Mouse (Mus musculus) midbrain, embryonic 16.5 days (tissue): ENCODE data around the gene Lmntd1. TPM values are rescaled to one million over a fixed set of nuclear protein-coding genes. Genes with fewer than 3 reads are reported as not detected.
A peak's percentile ranks its signal among the peaks of the same experiment; 100 is the strongest.

ENCODE experiments used
- ATAC-seq: fragments of 200-750 bp; cut with Nextera tagmentation; 2 replicates; pipeline ENCODE4 v1.8.0; 2017; ENCODE audit warnings: moderate TSS enrichment
- H3K27ac ChIP-seq: fragments of 300-500 bp; sonication (generic); 2 replicates; pipeline ENCODE4 v1.5.1; 2014; ENCODE audit warnings: mild to moderate bottlenecking, low read length, mixed read lengths
- H3K27me3 ChIP-seq: fragments of 300-500 bp; sonication (generic); 2 replicates; pipeline ENCODE4 v1.6.1; 2014; ENCODE audit warnings: low read depth, low read length, mixed read lengths; ENCODE audit not compliant: control insufficient read depth, insufficient read depth
- H3K36me3 ChIP-seq: fragments of 300-500 bp; sonication (generic); 2 replicates; pipeline ENCODE4 v1.6.1; 2014; ENCODE audit warnings: mild to moderate bottlenecking, low read length, moderate library complexity, mixed read lengths; ENCODE audit not compliant: control insufficient read depth, insufficient read depth
- H3K4me1 ChIP-seq: fragments of 300-500 bp; sonication (generic); 2 replicates; pipeline ENCODE4 v1.6.1; 2014; ENCODE audit warnings: mild to moderate bottlenecking, low read length, mixed read lengths; ENCODE audit not compliant: control insufficient read depth, insufficient read depth
- H3K4me2 ChIP-seq: fragments of 300-500 bp; sonication (generic); 2 replicates; pipeline ENCODE4 v1.6.1; 2014; ENCODE audit warnings: mild to moderate bottlenecking, low read length, mixed read lengths
- H3K4me3 ChIP-seq: fragments of 300-500 bp; sonication (generic); 2 replicates; pipeline ENCODE4 v1.5.1; 2014; ENCODE audit warnings: low read depth, mild to moderate bottlenecking, low read length, moderate library complexity, mixed read lengths
- H3K9ac ChIP-seq: fragments of 300-500 bp; sonication (generic); 2 replicates; pipeline ENCODE4 v1.6.1; 2014; ENCODE audit warnings: low read depth, low read length, mixed read lengths
- H3K9me3 ChIP-seq: fragments of 300-500 bp; sonication (generic); replicated peaks from 2 replicates; pipeline ENCODE4 v1.6.1; 2014; ENCODE audit warnings: mild to moderate bottlenecking, low read length, mixed read lengths; ENCODE audit not compliant: control insufficient read depth, poor library complexity, severe bottlenecking
- WGBS: fragments of 180-500 bp; shearing (Covaris S2); extraction: QIAGEN DNeasy Blood & Tissue Kit; methylation state at CpG from one replicate; pipeline ENCODE4 v1.1.7; 2014; 5-methylcytosine and 5-hydroxymethylcytosine counted together
- polyA plus RNA-seq: library from polyadenylated mRNA; unstranded; fragments of >200 nt; fragmentation: Nextera tagmentation; extraction: Ambion mirVana; gene quantifications from 2 replicates; pipeline ENCODE4 v1.2.1, GENCODE M21; 2015

Gene Lmntd1
- polyA plus RNA-seq, 1 experiment from 2014 or later: 1.5 TPM

GRCm38 (mm10) chr6:145397881-145398280 lies 216.2 kb downstream of the Lmntd1 start:
- ATAC-seq: no peak
- Histone ChIP-seq H3K27ac (0 out of 2 replicates have a peak overlapping the region, but pooled peaks have one; percentile 8), H3K4me2 (no peak overlapping the region), H3K9me3 (no peaks in the 10 kb centered on the region), H3K4me1 (no peaks in the 10 kb centered on the region; the same call in 1 of the 2 replicates), H3K4me3 (no peak overlapping the region), H3K9ac (no peak overlapping the region), H3K36me3 (no peaks in the 10 kb centered on the region), H3K27me3 (no peaks in the 10 kb centered on the region)
- WGBS: 87% methylated on average over 4 of the region's 4 CpGs

DNA sequence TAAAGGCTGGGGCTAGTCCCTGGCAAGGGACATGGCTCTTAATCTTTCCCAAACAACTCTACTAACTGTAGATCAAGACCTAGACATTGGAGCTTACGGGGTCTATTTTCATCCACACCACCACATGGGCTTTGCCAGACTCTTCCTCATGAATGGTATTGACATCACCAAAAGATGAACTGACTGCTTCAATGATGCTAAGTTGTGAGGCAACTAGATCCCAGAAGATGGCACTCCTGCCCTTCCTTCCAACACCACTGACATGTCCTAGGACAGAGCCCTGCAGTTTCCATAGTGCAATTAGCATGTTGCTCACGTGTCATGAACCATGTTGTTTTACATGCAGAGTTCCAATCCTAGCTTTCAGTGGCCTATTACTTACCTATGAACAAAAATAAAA lies 217.6 kb downstream of the Lmntd1 start:
- no peak overlapping the region for H3K4me3 ChIP-seq
- H3K4me1 ChIP-seq: no peaks in the 10 kb centered on the region; the same call in 1 of the 2 replicates
- H3K4me2 ChIP-seq: no peak overlapping the region
- H3K9me3 ChIP-seq: no peaks in the 10 kb centered on the region
- no peak overlapping the region for H3K9ac ChIP-seq
- no peaks in the 10 kb centered on the region for H3K36me3 ChIP-seq
- WGBS: 87% methylated on average over 2 of the region's 2 CpGs
- H3K27ac ChIP-seq: no peak overlapping the region
- no peak for ATAC-seq
- H3K27me3 ChIP-seq: no peaks in the 10 kb centered on the region

GRCm38 (mm10) chr6:145390421-145390820 lies 223.7 kb downstream of the Lmntd1 start:
- Histone ChIP-seq H3K4me2 (no peak overlapping the region), H3K36me3 (no peaks in the 10 kb centered on the region), H3K27me3 (no peaks in the 10 kb centered on the region), H3K9ac (no peak overlapping the region), H3K27ac (no peak overlapping the region), H3K4me1 (peaks cover 9% of the 10 kb centered on the region), H3K9me3 (no peaks in the 10 kb centered on the region), H3K4me3 (no peak overlapping the region)
- ATAC-seq: no peak
- 69% methylated on average over 2 of the region's 2 CpGs for WGBS

- WGBS: 68% methylated on average over 7 of the region's 7 CpGs
- no peak overlapping the region for H3K9ac ChIP-seq
- no peak overlapping the region for H3K4me3 ChIP-seq
- H3K9me3 ChIP-seq: no peaks in the 10 kb centered on the region
- H3K36me3 ChIP-seq: no peaks in the 10 kb centered on the region
- H3K4me2 ChIP-seq: no peak overlapping the region
- no peaks in the 10 kb centered on the region for H3K27me3 ChIP-seq
- ATAC-seq: 0 out of 2 replicates have a peak, but pooled peaks have one; percentile 40
- peaks cover 9% of the 10 kb centered on the region for H3K4me1 ChIP-seq
- no peak overlapping the region for H3K27ac ChIP-seq
Observed at GRCm38 (mm10) chr6:145389904-145390303, 224.2 kb downstream of the Lmntd1 start.

- no peak overlapping the region for H3K4me3 ChIP-seq
- no peaks in the 10 kb centered on the region for H3K36me3 ChIP-seq
- WGBS: 47% methylated on average over 6 of the region's 6 CpGs
- H3K27me3 ChIP-seq: no peaks in the 10 kb centered on the region
- peaks cover 9% of the 10 kb centered on the region for H3K4me1 ChIP-seq
- H3K27ac ChIP-seq: 0 out of 2 replicates have a peak overlapping the region, but pooled peaks have one; percentile 24
- H3K9me3 ChIP-seq: no peaks in the 10 kb centered on the region
- H3K4me2 ChIP-seq: no peak overlapping the region
- H3K9ac ChIP-seq: no peak overlapping the region
- ATAC-seq: peak; percentile 85
Observed at GRCm38 (mm10) chr6:145387378-145387777, 226.7 kb downstream of the Lmntd1 start.

- H3K4me3 ChIP-seq: no peak overlapping the region
- H3K4me1 ChIP-seq: peaks cover 20% of the 10 kb centered on the region
- no peaks in the 10 kb centered on the region; the same call in 1 of the 2 replicates for H3K9me3 ChIP-seq
- 63% methylated on average over 12 of the region's 12 CpGs for WGBS
- H3K4me2 ChIP-seq: no peak overlapping the region
- H3K36me3 ChIP-seq: no peaks in the 10 kb centered on the region
- no peak overlapping the region for H3K9ac ChIP-seq
- H3K27me3 ChIP-seq: no peaks in the 10 kb centered on the region
- ATAC-seq: no peak
- no peak overlapping the region for H3K27ac ChIP-seq
Observed at GRCm38 (mm10) chr6:145382586-145383380, 231.3 kb downstream of the Lmntd1 start.

DNA sequence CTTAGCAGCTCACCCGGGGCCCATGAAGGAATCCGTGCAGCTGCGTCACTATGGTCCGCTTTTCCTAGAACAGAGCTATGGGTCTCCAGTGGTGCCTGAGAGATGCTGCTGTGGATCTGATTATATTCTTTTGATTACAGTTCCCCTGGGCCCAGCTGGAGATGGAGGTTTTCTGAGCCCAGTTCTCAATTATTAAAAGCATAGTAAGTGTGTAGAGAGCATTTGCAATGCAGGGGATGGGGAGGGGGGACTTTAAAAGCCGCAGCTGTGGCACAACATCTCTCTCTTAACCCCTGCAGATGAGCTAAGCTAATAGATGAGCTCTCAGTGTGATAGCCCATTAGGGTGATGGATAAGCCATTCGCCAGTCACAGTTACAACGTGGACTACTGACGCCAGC lies 233.2 kb downstream of the Lmntd1 start:
- ATAC-seq: peak; percentile 61; the same call in 1 of the 2 replicates
- Histone ChIP-seq H3K27ac (no peak overlapping the region), H3K9me3 (no peaks in the 10 kb centered on the region; the same call in 1 of the 2 replicates), H3K4me1 (peaks cover 11% of the 10 kb centered on the region; the same call in 1 of the 2 replicates), H3K27me3 (no peaks in the 10 kb centered on the region), H3K4me3 (no peak overlapping the region), H3K9ac (no peak overlapping the region), H3K4me2 (no peak overlapping the region), H3K36me3 (no peaks in the 10 kb centered on the region)
- 44% methylated on average over 8 of the region's 8 CpGs for WGBS

DNA sequence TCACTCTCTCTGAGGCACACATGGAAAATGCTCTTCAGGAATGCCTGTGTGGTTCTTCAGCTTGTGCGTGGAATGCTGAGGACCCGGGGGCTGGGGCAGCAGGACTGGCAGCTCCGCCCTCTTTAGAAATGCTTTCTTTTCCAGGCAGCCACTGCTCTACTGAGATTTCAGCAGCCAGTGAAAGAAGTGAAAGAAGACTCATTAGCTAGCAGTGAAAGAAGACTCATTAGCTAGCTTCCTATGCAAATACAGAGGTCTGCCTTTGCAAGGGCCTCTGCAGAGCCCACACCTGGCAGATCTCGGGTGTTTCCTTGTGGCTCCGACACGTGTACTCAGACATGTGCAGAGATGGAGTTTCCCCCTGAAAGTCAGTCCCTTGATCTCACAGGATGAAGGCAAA lies 234.9 kb downstream of the Lmntd1 start:
- no peaks in the 10 kb centered on the region for H3K27me3 ChIP-seq
- no peaks in the 10 kb centered on the region for H3K36me3 ChIP-seq
- H3K4me3 ChIP-seq: no peak overlapping the region
- H3K9me3 ChIP-seq: no peaks in the 10 kb centered on the region; the same call in 1 of the 2 replicates
- WGBS: 28% methylated on average over 6 of the region's 6 CpGs
- H3K4me2 ChIP-seq: no peak overlapping the region
- no peak overlapping the region for H3K27ac ChIP-seq
- H3K4me1 ChIP-seq: peaks cover 11% of the 10 kb centered on the region; the same call in 1 of the 2 replicates
- H3K9ac ChIP-seq: no peak overlapping the region
- no peak for ATAC-seq

DNA sequence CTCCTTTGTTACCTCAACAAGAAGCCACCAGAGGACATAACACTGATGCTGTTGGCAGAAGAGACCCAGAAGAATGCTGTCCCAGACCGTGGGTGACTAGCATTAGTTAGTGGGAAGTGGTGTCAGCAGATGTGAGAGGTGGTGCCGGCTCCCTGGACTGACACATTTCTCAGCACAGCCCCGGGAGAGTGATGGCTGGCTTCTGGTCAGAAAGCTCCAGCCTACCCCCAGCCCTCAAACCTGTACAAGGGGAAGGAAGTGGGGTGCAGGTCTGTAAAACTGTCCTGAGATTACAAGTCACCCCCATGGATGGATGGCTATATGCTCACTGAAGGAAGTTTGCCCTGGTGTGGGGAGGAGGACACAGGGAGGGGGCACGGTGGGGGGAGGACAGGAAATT lies 235.4 kb downstream of the Lmntd1 start:
- Histone ChIP-seq H3K9me3 (no peaks in the 10 kb centered on the region; the same call in 1 of the 2 replicates), H3K4me2 (no peak overlapping the region), H3K4me3 (no peak overlapping the region), H3K9ac (no peak overlapping the region), H3K27me3 (no peaks in the 10 kb centered on the region), H3K27ac (no peak overlapping the region), H3K4me1 (peaks cover 11% of the 10 kb centered on the region; the same call in 1 of the 2 replicates), H3K36me3 (no peaks in the 10 kb centered on the region)
- no peak for ATAC-seq
- WGBS: 71% methylated on average over 4 of the region's 4 CpGs
